Mouse (Mus musculus) heart, postnatal 0 days (tissue): ENCODE results near the gene Hivep2.

Source experiments
- CTCF ChIP-seq: IDR thresholded peaks from 2 replicates; pipeline ENCODE4 v1.5.1; 2016; ENCODE audit warnings: antibody characterized with exemption, control low read depth, low read depth
- EP300 ChIP-seq: IDR thresholded peaks from 2 replicates; pipeline ENCODE4 v1.6.1; 2016; ENCODE audit warnings: antibody characterized with exemption, low read depth

GRCm38 (mm10) chr10:13982271-13982670 lies 16.4 kb downstream of the Hivep2 start:
- no peak for TF ChIP-seq CTCF
- TF ChIP-seq EP300: no peak
